Mouse (Mus musculus): ENCODE data around the gene A930033H14Rik. TPM values are rescaled to one million over a fixed set of nuclear protein-coding genes. Genes with fewer than 3 reads are reported as not detected.
A peak's percentile ranks its signal among the peaks of the same experiment; 100 is the strongest.

The A930033H14Rik gene
- total RNA-seq, 1 experiment from 2014 or later = not detected

- ATAC-seq (replicated peaks; ENCODE audit: insufficient number of reproducible peaks, low FRiP score, low TSS enrichment, poor library complexity, severe bottlenecking) = no peak
Measured at GRCm38 (mm10) chr10:69240530-69240929, 27.6 kb upstream of the A930033H14Rik start.

DNA sequence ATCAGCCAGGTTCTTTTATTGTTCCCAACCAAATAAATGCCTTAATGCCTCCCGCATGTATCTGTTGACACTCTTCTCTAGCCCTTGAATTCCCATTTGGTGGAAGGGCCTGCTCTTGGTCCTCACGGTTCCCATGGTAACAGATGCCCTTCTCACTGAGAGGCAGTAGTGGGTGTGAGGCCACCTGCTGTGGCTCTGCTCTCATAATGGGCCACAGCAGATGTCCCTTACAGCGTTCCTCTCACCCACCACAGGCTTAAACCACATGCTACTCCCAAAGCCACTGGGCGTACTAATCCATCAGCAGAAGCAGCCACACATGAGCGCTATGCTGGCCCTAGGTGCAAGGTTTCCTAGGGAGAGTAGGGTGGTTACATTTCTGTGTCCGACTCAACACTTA is 25.4 kb upstream of the A930033H14Rik start:
- no peak for ATAC-seq (replicated peaks; ENCODE audit: insufficient number of reproducible peaks, low FRiP score, low TSS enrichment, poor library complexity, severe bottlenecking)

GRCm38 (mm10) chr10:69237781-69238180 is 24.9 kb upstream of the A930033H14Rik start:
- no peak for ATAC-seq (replicated peaks; ENCODE audit: insufficient number of reproducible peaks, low FRiP score, low TSS enrichment, poor library complexity, severe bottlenecking)

DNA sequence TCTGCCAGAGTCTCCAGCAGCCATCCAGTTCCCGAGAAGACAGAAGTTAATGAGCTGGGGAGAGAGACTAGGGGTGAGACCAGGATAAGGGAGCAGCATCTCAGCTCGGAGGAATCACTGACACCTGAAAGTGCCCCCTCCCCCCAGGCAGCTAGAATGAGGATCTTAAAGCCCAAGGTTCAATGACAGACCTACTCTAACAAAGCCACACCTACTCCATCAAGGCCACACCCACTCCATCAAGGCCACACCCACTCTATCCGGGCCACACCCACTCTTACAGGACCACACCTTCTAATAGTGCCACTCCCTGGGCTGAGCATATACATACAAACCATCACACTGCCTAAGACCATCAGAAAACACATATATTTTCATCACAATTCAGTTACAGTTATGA is 24.3 kb upstream of the A930033H14Rik start:
- ATAC-seq (replicated peaks; ENCODE audit: insufficient number of reproducible peaks, low FRiP score, low TSS enrichment, poor library complexity, severe bottlenecking) = no peak

DNA sequence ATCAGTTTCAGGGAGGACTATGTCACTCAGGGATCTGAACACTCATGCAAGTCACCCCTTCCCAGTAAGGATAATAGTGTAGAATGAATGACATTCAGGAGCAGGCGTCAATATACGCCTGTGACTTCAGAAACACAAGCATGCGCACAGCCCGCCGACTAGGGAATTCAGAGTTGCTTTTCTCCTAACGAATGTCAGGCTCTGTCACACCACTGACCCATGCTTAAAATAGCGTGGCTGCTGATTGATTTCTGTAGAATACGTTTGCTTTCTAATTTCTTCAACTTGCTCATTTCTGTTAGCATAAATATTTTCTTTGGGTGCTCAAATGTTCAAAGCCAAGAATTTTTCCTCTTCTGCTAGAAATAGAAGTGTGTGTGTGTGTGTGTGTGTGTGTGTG is 13.1 kb upstream of the A930033H14Rik start:
- ATAC-seq (replicated peaks; ENCODE audit: insufficient number of reproducible peaks, low FRiP score, low TSS enrichment, poor library complexity, severe bottlenecking) = no peak

GRCm38 (mm10) chr10:69225471-69225870 is 12.6 kb upstream of the A930033H14Rik start:
- ATAC-seq (replicated peaks; ENCODE audit: insufficient number of reproducible peaks, low FRiP score, low TSS enrichment, poor library complexity, severe bottlenecking) = no peak

DNA sequence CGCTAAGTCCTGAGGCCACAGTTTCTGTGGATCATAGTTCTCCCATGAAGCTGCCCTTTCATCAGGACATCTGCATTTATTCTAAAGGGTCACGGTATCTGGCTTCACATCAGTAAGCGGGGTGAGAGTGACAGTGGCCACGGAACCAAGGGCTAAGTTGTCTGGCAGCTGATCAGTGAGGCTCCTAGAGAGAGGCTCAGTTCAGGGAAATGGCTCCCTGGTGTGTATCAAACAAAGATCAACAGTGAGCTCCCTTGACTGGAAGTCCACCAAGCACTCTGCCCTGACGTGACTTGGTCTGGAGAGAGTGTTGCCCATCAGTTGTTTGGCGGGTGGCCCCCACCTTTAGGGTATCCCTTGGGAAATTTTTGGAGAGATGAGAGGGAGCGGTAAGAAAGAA is 11.4 kb upstream of the A930033H14Rik start:
- no peak for ATAC-seq (replicated peaks; ENCODE audit: insufficient number of reproducible peaks, low FRiP score, low TSS enrichment, poor library complexity, severe bottlenecking)

- no peak for ATAC-seq (replicated peaks; ENCODE audit: insufficient number of reproducible peaks, low FRiP score, low TSS enrichment, poor library complexity, severe bottlenecking)
Measured at GRCm38 (mm10) chr10:69223232-69223631, 10.3 kb upstream of the A930033H14Rik start.

GRCm38 (mm10) chr10:69221955-69222354 is 9.1 kb upstream of the A930033H14Rik start:
- ATAC-seq (replicated peaks; ENCODE audit: insufficient number of reproducible peaks, low FRiP score, low TSS enrichment, poor library complexity, severe bottlenecking) = no peak

DNA sequence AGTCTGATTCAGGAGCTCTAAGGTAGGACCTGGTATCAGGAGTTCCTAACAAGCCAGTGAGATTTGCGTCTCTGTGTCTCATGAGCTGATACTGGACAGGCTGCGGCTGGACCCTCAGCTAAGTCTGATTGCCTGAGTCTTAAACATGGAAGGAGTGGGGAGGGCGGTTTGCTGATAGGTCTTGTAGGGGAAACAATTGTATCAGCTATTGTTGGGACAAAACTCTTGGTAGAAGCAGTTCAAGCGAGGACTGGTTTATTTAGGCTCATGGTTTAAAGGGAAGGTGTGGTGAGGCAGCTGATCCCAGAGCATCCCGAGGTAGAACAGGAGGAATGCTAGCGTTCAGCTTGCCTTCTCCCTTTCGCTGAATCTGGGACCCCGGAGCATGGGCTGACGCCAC is 8.2 kb upstream of the A930033H14Rik start:
- ATAC-seq (replicated peaks; ENCODE audit: insufficient number of reproducible peaks, low FRiP score, low TSS enrichment, poor library complexity, severe bottlenecking) = no peak

DNA sequence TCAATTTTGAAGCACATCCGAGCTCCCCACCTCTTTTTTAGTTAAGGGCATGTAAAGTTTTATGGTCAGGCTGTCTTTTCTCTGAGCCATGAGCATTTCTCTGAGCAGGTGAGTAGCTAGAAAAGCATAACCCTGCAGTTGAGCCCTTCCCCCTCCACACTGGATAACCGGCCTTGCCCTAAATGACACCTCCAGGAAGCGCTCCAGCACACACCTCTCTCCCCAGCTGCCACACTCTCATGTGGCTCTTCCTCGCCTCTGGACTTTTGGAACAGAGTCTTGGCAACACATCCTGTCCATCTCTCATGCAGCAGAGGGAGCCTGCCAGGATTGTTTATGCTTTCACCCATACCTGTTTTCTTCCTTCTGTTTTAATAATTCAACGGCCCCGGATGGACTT is 7.4 kb upstream of the A930033H14Rik start:
- ATAC-seq (replicated peaks; ENCODE audit: insufficient number of reproducible peaks, low FRiP score, low TSS enrichment, poor library complexity, severe bottlenecking) = no peak

DNA sequence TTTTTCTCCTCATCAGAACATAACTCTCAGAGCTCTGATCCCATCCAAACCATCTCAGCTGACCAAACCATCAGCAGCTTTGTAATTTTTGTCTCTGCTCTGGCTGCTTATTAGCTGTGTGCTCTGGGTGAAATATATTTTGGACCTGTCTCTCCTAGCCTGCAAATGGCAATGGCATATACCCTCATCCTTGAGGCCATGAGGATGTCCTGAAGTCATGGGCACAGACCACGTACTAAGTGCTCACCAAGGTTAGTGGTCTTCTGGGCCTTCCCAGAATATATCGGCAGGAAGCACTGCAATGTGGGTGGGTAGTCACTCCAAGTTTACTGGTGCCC is 6.4 kb upstream of the A930033H14Rik start:
- ATAC-seq (replicated peaks; ENCODE audit: insufficient number of reproducible peaks, low FRiP score, low TSS enrichment, poor library complexity, severe bottlenecking) = no peak

- no peak for ATAC-seq (replicated peaks; ENCODE audit: insufficient number of reproducible peaks, low FRiP score, low TSS enrichment, poor library complexity, severe bottlenecking)
Measured at GRCm38 (mm10) chr10:69218458-69219288, 5.8 kb upstream of the A930033H14Rik start.

GRCm38 (mm10) chr10:69217127-69217690 is 4.3 kb upstream of the A930033H14Rik start:
- no peak for ATAC-seq (replicated peaks; ENCODE audit: insufficient number of reproducible peaks, low FRiP score, low TSS enrichment, poor library complexity, severe bottlenecking)

DNA sequence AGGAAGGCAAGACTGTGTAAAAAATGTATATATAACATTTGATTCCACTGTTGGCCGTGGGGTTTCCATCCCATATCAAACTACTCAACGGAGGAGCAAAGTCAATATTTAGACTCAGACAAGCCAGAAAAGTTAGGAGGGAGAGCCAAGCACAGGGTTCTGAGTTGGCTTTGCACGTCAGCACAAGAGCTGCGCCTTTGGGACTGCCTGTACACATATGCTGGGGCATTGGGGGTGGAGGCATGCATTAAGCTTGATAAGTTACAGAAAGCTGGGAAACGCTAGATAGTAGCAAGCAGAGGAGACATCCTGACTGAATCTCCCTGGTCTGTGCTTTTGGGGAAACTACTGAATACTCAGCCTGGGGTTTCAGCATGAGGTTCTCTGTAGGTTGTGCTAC is 1.1 kb upstream of the A930033H14Rik start:
- ATAC-seq (replicated peaks; ENCODE audit: insufficient number of reproducible peaks, low FRiP score, low TSS enrichment, poor library complexity, severe bottlenecking) = no peak

DNA sequence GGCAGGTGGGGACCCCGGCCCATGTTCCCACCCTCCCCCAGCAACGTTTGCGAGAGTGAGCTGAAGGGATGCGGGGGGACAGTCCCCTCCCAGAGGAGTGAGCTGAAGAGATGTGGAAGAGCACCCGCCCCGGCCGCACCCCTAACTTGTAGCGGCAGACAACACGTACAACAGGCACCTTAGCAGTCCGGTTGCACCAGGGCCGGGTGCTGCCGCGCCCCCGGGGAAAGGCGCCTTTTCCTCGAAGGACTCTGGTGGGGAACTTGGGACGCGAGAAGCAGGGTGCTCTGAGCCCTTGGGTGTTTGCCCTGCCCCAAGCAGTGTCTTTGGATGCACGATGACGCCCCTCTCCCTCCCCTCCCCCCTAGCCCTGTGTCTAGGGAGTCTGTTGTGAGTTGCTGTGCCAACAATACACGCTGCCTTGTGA is 566 bp upstream of the A930033H14Rik start:
- 0 out of 2 replicates have a peak, but pooled peaks have one; percentile 7 for ATAC-seq (replicated peaks; ENCODE audit: insufficient number of reproducible peaks, low FRiP score, low TSS enrichment, poor library complexity, severe bottlenecking)

GRCm38 (mm10) chr10:69211976-69212375 is 922 bp downstream of the A930033H14Rik start:
- ATAC-seq (replicated peaks; ENCODE audit: insufficient number of reproducible peaks, low FRiP score, low TSS enrichment, poor library complexity, severe bottlenecking) = 0 out of 2 replicates have a peak, but pooled peaks have one; percentile 27

DNA sequence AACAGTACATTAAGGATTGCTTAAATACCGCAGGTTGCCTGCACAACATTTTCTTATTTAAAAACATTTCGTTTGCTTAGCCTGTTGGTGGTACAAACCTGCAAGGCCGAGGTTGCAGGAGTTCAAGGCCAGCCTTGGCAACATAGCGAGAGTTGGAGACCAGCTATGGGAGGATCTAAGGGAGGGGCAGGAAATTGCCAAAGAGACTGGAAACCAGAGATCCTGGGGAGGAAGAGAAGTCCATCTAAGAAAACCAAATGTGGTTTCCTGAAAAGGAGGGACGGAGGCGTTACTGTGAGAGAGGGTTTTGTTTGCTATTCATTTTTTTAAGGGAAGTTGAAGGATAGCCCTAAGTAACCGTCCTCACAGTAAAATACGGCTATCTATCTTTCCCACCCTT is 1.3 kb downstream of the A930033H14Rik start:
- peak; percentile 40 for ATAC-seq (replicated peaks; ENCODE audit: insufficient number of reproducible peaks, low FRiP score, low TSS enrichment, poor library complexity, severe bottlenecking)

DNA sequence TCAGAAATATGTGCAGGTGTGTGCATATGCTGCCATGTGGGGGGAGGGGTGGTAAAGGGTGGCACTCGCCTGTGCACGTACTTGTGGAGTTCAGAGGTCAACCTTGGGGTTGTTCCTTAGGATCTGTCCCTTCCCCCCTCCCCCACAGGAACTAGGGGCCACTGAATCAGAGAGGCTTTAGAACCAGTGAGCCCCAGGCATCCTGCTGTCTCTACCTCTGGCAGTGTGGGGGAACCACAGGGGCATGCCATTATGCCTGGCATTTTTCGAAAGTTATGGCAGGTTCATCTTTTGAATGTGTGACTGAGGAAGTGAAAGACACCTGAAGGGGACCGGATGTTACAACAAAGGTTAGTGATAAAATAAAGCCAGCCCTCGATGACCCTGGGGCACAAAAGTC is 2.2 kb downstream of the A930033H14Rik start:
- ATAC-seq (replicated peaks; ENCODE audit: insufficient number of reproducible peaks, low FRiP score, low TSS enrichment, poor library complexity, severe bottlenecking) = no peak

- ATAC-seq (replicated peaks; ENCODE audit: insufficient number of reproducible peaks, low FRiP score, low TSS enrichment, poor library complexity, severe bottlenecking) = no peak
Measured at GRCm38 (mm10) chr10:69210006-69210405, 2.9 kb downstream of the A930033H14Rik start.

Measured in monocyte, adult 5-6 weeks (primary cell).